Mouse (Mus musculus): ENCODE measurements around the gene Shcbp1. TPM values are rescaled to one million over a fixed set of nuclear protein-coding genes. Genes with fewer than 3 reads are reported as not detected.
A peak's percentile ranks its signal among the peaks of the same experiment; 100 is the strongest.
"Not testable (repeated sequence)": the region's sequence is repeated elsewhere in the genome, so short reads cannot be mapped to it uniquely, and the experiment has no call there.

The Shcbp1 gene
- polyA plus RNA-seq (2015; fragmentation: Nextera tagmentation; extraction: Ambion mirVana), result 47.6 and 58.1 TPM in 2 replicates

- ATAC-seq, result peak; percentile 98
- WGBS, result 5% methylated on average over 29 of the region's 29 CpGs
Measured at GRCm38 (mm10) chr8:4779254-4780055, at the start of gene Shcbp1. Shcbp1 (minus strand) TSS chr8:4779567.

GRCm38 (mm10) chr8:4808831-4809230, 29.5 kb upstream of the Shcbp1 start:
- no peaks in the 10 kb centered on the region for H3K27me3 ChIP-seq (replicated peaks; ENCODE audit: control insufficient read depth, insufficient read depth, low read length)
- H3K36me3 ChIP-seq (ENCODE audit: control insufficient read depth, insufficient read depth, low read length), result no peaks in the 10 kb centered on the region
- 83% methylated on average over 4 of the region's 4 CpGs for WGBS
- no peaks in the 10 kb centered on the region for H3K4me1 ChIP-seq (ENCODE audit: control insufficient read depth, insufficient read depth, low read length)
- H3K4me3 ChIP-seq (ENCODE audit: low read length), result no peak overlapping the region
- H3K27ac ChIP-seq (ENCODE audit: low read length), result no peak overlapping the region
- no peaks in the 10 kb centered on the region for H3K9me3 ChIP-seq (ENCODE audit: control insufficient read depth, low read length)
- ATAC-seq, result no peak
- H3K9ac ChIP-seq (ENCODE audit: low read depth, low read length), result no peak overlapping the region
- no peak overlapping the region for H3K4me2 ChIP-seq (ENCODE audit: low read depth, low read length)

More at GRCm38 (mm10) chr8:4779254-4780055, at the start of gene Shcbp1:
- Histone ChIP-seq H3K9ac (ENCODE audit: low read depth, low read length) (peak within 1 kb of the TSS; percentile 77), H3K27me3 (replicated peaks; ENCODE audit: control insufficient read depth, insufficient read depth, low read length) (no peaks in the 10 kb centered on the region), H3K9me3 (ENCODE audit: control insufficient read depth, low read length) (no peaks in the 10 kb centered on the region), H3K4me3 (ENCODE audit: low read length) (peak within 1 kb of the TSS; percentile 86), H3K36me3 (ENCODE audit: control insufficient read depth, insufficient read depth, low read length) (no peaks in the 10 kb centered on the region), H3K4me2 (ENCODE audit: low read depth, low read length) (peak within 1 kb of the TSS; percentile 72), H3K27ac (ENCODE audit: low read length) (no peak within 1 kb of the TSS), H3K4me1 (ENCODE audit: control insufficient read depth, insufficient read depth, low read length) (peaks cover 6% of the 10 kb centered on the region)

GRCm38 (mm10) chr8:4800524-4801122, 21.3 kb upstream of the Shcbp1 start:
- Histone ChIP-seq H3K4me2 (ENCODE audit: low read depth, low read length) (no peak overlapping the region), H3K4me1 (ENCODE audit: control insufficient read depth, insufficient read depth, low read length) (no peaks in the 10 kb centered on the region), H3K9me3 (ENCODE audit: control insufficient read depth, low read length) (no peaks in the 10 kb centered on the region), H3K4me3 (ENCODE audit: low read length) (no peak overlapping the region), H3K27me3 (replicated peaks; ENCODE audit: control insufficient read depth, insufficient read depth, low read length) (no peaks in the 10 kb centered on the region), H3K9ac (ENCODE audit: low read depth, low read length) (no peak overlapping the region), H3K36me3 (ENCODE audit: control insufficient read depth, insufficient read depth, low read length) (no peaks in the 10 kb centered on the region), H3K27ac (ENCODE audit: low read length) (no peak overlapping the region)
- no peak for ATAC-seq
- 56% methylated on average over 18 of the region's 19 CpGs for WGBS

- Histone ChIP-seq H3K9me3 (ENCODE audit: control insufficient read depth, low read length) (no peaks in the 10 kb centered on the region), H3K36me3 (ENCODE audit: control insufficient read depth, insufficient read depth, low read length) (no peaks in the 10 kb centered on the region), H3K27ac (ENCODE audit: low read length) (no peak overlapping the region), H3K9ac (ENCODE audit: low read depth, low read length) (peak overlapping the region; percentile 34; the same call in 1 of the 2 replicates), H3K4me3 (ENCODE audit: low read length) (peak overlapping the region; percentile 86), H3K4me2 (ENCODE audit: low read depth, low read length) (peak overlapping the region; percentile 72), H3K4me1 (ENCODE audit: control insufficient read depth, insufficient read depth, low read length) (peaks cover 6% of the 10 kb centered on the region), H3K27me3 (replicated peaks; ENCODE audit: control insufficient read depth, insufficient read depth, low read length) (no peaks in the 10 kb centered on the region)
- WGBS, result 66% methylated on average over 6 of the region's 6 CpGs
- peak; percentile 31; the same call in 1 of the 2 replicates for ATAC-seq
Measured at GRCm38 (mm10) chr8:4778266-4778665, 1.1 kb downstream of the Shcbp1 start.

GRCm38 (mm10) chr8:4764751-4765150, 14.6 kb downstream of the Shcbp1 start:
- H3K9me3 ChIP-seq (ENCODE audit: control insufficient read depth, low read length), result no peaks in the 10 kb centered on the region
- no peak overlapping the region for H3K9ac ChIP-seq (ENCODE audit: low read depth, low read length)
- no peaks in the 10 kb centered on the region for H3K27me3 ChIP-seq (replicated peaks; ENCODE audit: control insufficient read depth, insufficient read depth, low read length)
- 87% methylated on average over 4 of the region's 4 CpGs for WGBS
- H3K4me2 ChIP-seq (ENCODE audit: low read depth, low read length), result no peak overlapping the region
- H3K36me3 ChIP-seq (ENCODE audit: control insufficient read depth, insufficient read depth, low read length), result no peaks in the 10 kb centered on the region
- no peaks in the 10 kb centered on the region for H3K4me1 ChIP-seq (ENCODE audit: control insufficient read depth, insufficient read depth, low read length)
- ATAC-seq, result no peak
- H3K4me3 ChIP-seq (ENCODE audit: low read length), result no peak overlapping the region
- H3K27ac ChIP-seq (ENCODE audit: low read length), result no peak overlapping the region

GRCm38 (mm10) chr8:4753048-4753447, 26.3 kb downstream of the Shcbp1 start:
- Histone ChIP-seq H3K27me3 (replicated peaks; ENCODE audit: control insufficient read depth, insufficient read depth, low read length) (no peaks in the 10 kb centered on the region), H3K9me3 (ENCODE audit: control insufficient read depth, low read length) (no peaks in the 10 kb centered on the region), H3K9ac (ENCODE audit: low read depth, low read length) (no peak overlapping the region), H3K4me1 (ENCODE audit: control insufficient read depth, insufficient read depth, low read length) (no peaks in the 10 kb centered on the region), H3K36me3 (ENCODE audit: control insufficient read depth, insufficient read depth, low read length) (no peaks in the 10 kb centered on the region), H3K27ac (ENCODE audit: low read length) (no peak overlapping the region), H3K4me3 (ENCODE audit: low read length) (no peak overlapping the region), H3K4me2 (ENCODE audit: low read depth, low read length) (no peak overlapping the region)
- 90% methylated on average over 5 of the region's 5 CpGs for WGBS
- no peak for ATAC-seq

- no peak overlapping the region for H3K27ac ChIP-seq (ENCODE audit: low read length)
- H3K9ac ChIP-seq (ENCODE audit: low read depth, low read length), result no peak overlapping the region
- WGBS, result 75% methylated on average over 1 of the region's 1 CpGs
- no peaks in the 10 kb centered on the region for H3K4me1 ChIP-seq (ENCODE audit: control insufficient read depth, insufficient read depth, low read length)
- no peaks in the 10 kb centered on the region for H3K9me3 ChIP-seq (ENCODE audit: control insufficient read depth, low read length)
- ATAC-seq, result no peak
- H3K36me3 ChIP-seq (ENCODE audit: control insufficient read depth, insufficient read depth, low read length), result 0 out of 2 replicates have a peak, but pooled peaks cover under 1% of the 10 kb centered on the region
- no peak overlapping the region for H3K4me2 ChIP-seq (ENCODE audit: low read depth, low read length)
- no peaks in the 10 kb centered on the region for H3K27me3 ChIP-seq (replicated peaks; ENCODE audit: control insufficient read depth, insufficient read depth, low read length)
- no peak overlapping the region for H3K4me3 ChIP-seq (ENCODE audit: low read length)
Measured at GRCm38 (mm10) chr8:4730942-4731341, 48.4 kb downstream of the Shcbp1 start.

GRCm38 (mm10) chr8:4715546-4715945, 63.8 kb downstream of the Shcbp1 start:
- no peak for ATAC-seq
- no peaks in the 10 kb centered on the region for H3K36me3 ChIP-seq (ENCODE audit: control insufficient read depth, insufficient read depth, low read length)
- 66% methylated on average over 2 of the region's 2 CpGs for WGBS

GRCm38 (mm10) chr8:4708346-4708745, 71.0 kb downstream of the Shcbp1 start:
- not testable (repeated sequence) for H3K9me3 ChIP-seq (ENCODE audit: control insufficient read depth, low read length); H3K4me3 ChIP-seq (ENCODE audit: low read length); H3K27me3 ChIP-seq (replicated peaks; ENCODE audit: control insufficient read depth, insufficient read depth, low read length); ATAC-seq; H3K27ac ChIP-seq (ENCODE audit: low read length); H3K36me3 ChIP-seq (ENCODE audit: control insufficient read depth, insufficient read depth, low read length); H3K4me2 ChIP-seq (ENCODE audit: low read depth, low read length); H3K4me1 ChIP-seq (ENCODE audit: control insufficient read depth, insufficient read depth, low read length); H3K9ac ChIP-seq (ENCODE audit: low read depth, low read length)
- 75% methylated on average over 5 of the region's 5 CpGs for WGBS

More at GRCm38 (mm10) chr8:4715546-4715945, 63.8 kb downstream of the Shcbp1 start:
- H3K4me1 ChIP-seq (ENCODE audit: control insufficient read depth, insufficient read depth, low read length), result no peaks in the 10 kb centered on the region
- H3K9ac ChIP-seq (ENCODE audit: low read depth, low read length), result no peak overlapping the region
- no peak overlapping the region for H3K27ac ChIP-seq (ENCODE audit: low read length)
- no peak overlapping the region for H3K4me3 ChIP-seq (ENCODE audit: low read length)
- H3K9me3 ChIP-seq (ENCODE audit: control insufficient read depth, low read length), result no peaks in the 10 kb centered on the region
- no peak overlapping the region for H3K4me2 ChIP-seq (ENCODE audit: low read depth, low read length)
- H3K27me3 ChIP-seq (replicated peaks; ENCODE audit: control insufficient read depth, insufficient read depth, low read length), result no peaks in the 10 kb centered on the region

Data from intestine, embryonic 16.5 days (tissue).